Mouse (Mus musculus): ENCODE data around the gene Dcaf1.

DNA sequence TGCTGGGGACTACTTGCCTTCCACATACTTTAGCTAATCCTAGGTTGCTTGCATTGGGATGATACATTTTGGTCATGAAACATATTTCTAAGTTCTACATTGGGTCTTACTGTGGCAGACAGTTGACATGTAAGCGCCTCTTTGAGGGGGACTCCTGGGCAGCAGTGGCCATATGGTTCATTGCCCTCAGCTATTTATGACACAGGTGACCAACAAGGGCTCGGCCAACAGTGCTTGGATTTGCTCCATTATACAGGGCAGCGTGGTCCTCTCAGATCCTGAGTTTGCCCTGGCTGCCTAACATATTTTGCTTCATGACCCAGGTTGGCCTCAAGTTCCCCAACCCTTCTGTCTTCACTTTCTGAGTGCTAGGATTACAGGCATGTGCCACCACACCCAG lies 55.0 kb downstream of the Dcaf1 start:
- TF ChIP-seq CTCF (IDR thresholded peaks at IDR 0.05; ENCODE audit: low read depth) (no peak), EP300 (IDR thresholded peaks at IDR 0.05; ENCODE audit: low read depth) (no peak)

Measured in liver, embryonic 14.5 days (tissue).